Mouse (Mus musculus) stomach, embryonic 15.5 days (tissue): ENCODE results near the gene Rpl23. TPM values are rescaled to one million over a fixed set of nuclear protein-coding genes. Genes with fewer than 3 reads are reported as not detected.

Source experiments
- ATAC-seq: fragments of 200-750 bp; cut with Nextera tagmentation; 2 replicates; pipeline ENCODE4 v1.8.0; 2017; ENCODE audit warnings: low read depth, moderate number of reproducible peaks, moderate TSS enrichment; ENCODE audit not compliant: insufficient read depth, low FRiP score
- H3K27ac ChIP-seq: fragments of 300-500 bp; sonication (generic); 2 replicates; pipeline ENCODE4 v1.5.1; 2015; ENCODE audit warnings: mild to moderate bottlenecking, inconsistent platforms
- H3K27me3 ChIP-seq: fragments of 300-500 bp; sonication (generic); replicated peaks from 2 replicates; pipeline ENCODE4 v1.6.1; 2015; ENCODE audit warnings: inconsistent platforms
- H3K36me3 ChIP-seq: fragments of 300-500 bp; sonication (generic); 2 replicates; pipeline ENCODE4 v1.6.1; 2015; ENCODE audit warnings: inconsistent platforms
- H3K4me1 ChIP-seq: fragments of 300-500 bp; sonication (generic); 2 replicates; pipeline ENCODE4 v1.6.1; 2015; ENCODE audit warnings: inconsistent platforms
- H3K4me2 ChIP-seq: fragments of 300-500 bp; sonication (generic); 2 replicates; pipeline ENCODE4 v1.6.1; 2015; ENCODE audit warnings: mild to moderate bottlenecking, inconsistent platforms
- H3K4me3 ChIP-seq: fragments of 300-500 bp; sonication (generic); replicated peaks from 2 replicates; pipeline ENCODE4 v1.5.1; 2015; ENCODE audit warnings: inconsistent platforms
- H3K9ac ChIP-seq: fragments of 300-500 bp; sonication (generic); 2 replicates; pipeline ENCODE4 v1.6.1; 2015; ENCODE audit warnings: inconsistent platforms
- H3K9me3 ChIP-seq: fragments of 300-500 bp; sonication (generic); 2 replicates; pipeline ENCODE4 v1.6.1; 2016; ENCODE audit warnings: inconsistent platforms
- WGBS: fragments of 180-500 bp; shearing (Covaris S2); methylation state at CpG from one replicate; pipeline ENCODE4 v1.1.7; 2015; 5-methylcytosine and 5-hydroxymethylcytosine counted together
- polyA plus RNA-seq: library from polyadenylated mRNA; unstranded; fragments of >200 nt; fragmentation: Nextera tagmentation; extraction: Ambion mirVana; gene quantifications from 2 replicates; pipeline ENCODE4 v1.2.1, GENCODE M21; 2015

The Rpl23 gene
- polyA plus RNA-seq, 1 experiment from 2014 or later = 502 TPM

- peaks cover 41% of the 10 kb centered on the region for H3K36me3 ChIP-seq
- H3K4me3 ChIP-seq = no peak overlapping the region
- WGBS = 75% methylated on average over 20 of the region's 20 CpGs
- no peak overlapping the region for H3K9ac ChIP-seq
- H3K27me3 ChIP-seq = no peaks in the 10 kb centered on the region
- H3K4me2 ChIP-seq = no peak overlapping the region
- no peak overlapping the region for H3K27ac ChIP-seq
- peaks cover 33% of the 10 kb centered on the region for H3K4me1 ChIP-seq
- H3K9me3 ChIP-seq = no peaks in the 10 kb centered on the region
- no peak for ATAC-seq
Observed at GRCm38 (mm10) chr11:97822840-97823603, 40.8 kb upstream of the Rpl23 start.

- Histone ChIP-seq H3K4me2 (no peak overlapping the region), H3K27me3 (no peaks in the 10 kb centered on the region), H3K27ac (no peak overlapping the region; the same call in 1 of the 2 replicates), H3K36me3 (peaks cover 38% of the 10 kb centered on the region), H3K4me3 (no peak overlapping the region), H3K4me1 (peaks cover 46% of the 10 kb centered on the region), H3K9me3 (no peaks in the 10 kb centered on the region), H3K9ac (no peak overlapping the region)
- ATAC-seq = no peak
- 88% methylated on average over 8 of the region's 8 CpGs for WGBS
Observed at GRCm38 (mm10) chr11:97821401-97822064, 39.3 kb upstream of the Rpl23 start.

GRCm38 (mm10) chr11:97820840-97821239, 38.6 kb upstream of the Rpl23 start:
- H3K27me3 ChIP-seq = no peaks in the 10 kb centered on the region
- H3K4me1 ChIP-seq = peaks cover 53% of the 10 kb centered on the region
- no peak overlapping the region for H3K4me3 ChIP-seq
- no peak overlapping the region for H3K4me2 ChIP-seq
- WGBS = 54% methylated on average over 4 of the region's 4 CpGs
- no peaks in the 10 kb centered on the region for H3K9me3 ChIP-seq
- no peak for ATAC-seq
- no peak overlapping the region; the same call in 1 of the 2 replicates for H3K27ac ChIP-seq
- peaks cover 42% of the 10 kb centered on the region for H3K36me3 ChIP-seq
- H3K9ac ChIP-seq = no peak overlapping the region

- Histone ChIP-seq H3K27ac (no peak overlapping the region), H3K4me3 (no peak overlapping the region), H3K4me1 (peaks cover 53% of the 10 kb centered on the region), H3K4me2 (no peak overlapping the region), H3K9ac (no peak overlapping the region), H3K36me3 (peaks cover 42% of the 10 kb centered on the region), H3K9me3 (no peaks in the 10 kb centered on the region), H3K27me3 (no peaks in the 10 kb centered on the region)
- ATAC-seq = no peak
- 76% methylated on average over 5 of the region's 5 CpGs for WGBS
Observed at GRCm38 (mm10) chr11:97819923-97820322, 37.7 kb upstream of the Rpl23 start.

GRCm38 (mm10) chr11:97819102-97819501, 36.9 kb upstream of the Rpl23 start:
- Histone ChIP-seq H3K36me3 (peaks cover 38% of the 10 kb centered on the region), H3K27ac (0 out of 2 replicates have a peak overlapping the region, but pooled peaks have one; percentile 65), H3K4me3 (no peak overlapping the region), H3K4me2 (no peak overlapping the region), H3K9ac (no peak overlapping the region), H3K4me1 (peaks cover 51% of the 10 kb centered on the region), H3K9me3 (no peaks in the 10 kb centered on the region), H3K27me3 (no peaks in the 10 kb centered on the region)
- no peak for ATAC-seq
- WGBS = 59% methylated on average over 4 of the region's 4 CpGs

GRCm38 (mm10) chr11:97818571-97818970, 36.3 kb upstream of the Rpl23 start:
- peaks cover 35% of the 10 kb centered on the region for H3K36me3 ChIP-seq
- 13% methylated on average over 4 of the region's 4 CpGs for WGBS
- H3K27me3 ChIP-seq = no peaks in the 10 kb centered on the region
- no peaks in the 10 kb centered on the region for H3K9me3 ChIP-seq
- H3K27ac ChIP-seq = peak overlapping the region; percentile 65; the same call in 1 of the 2 replicates
- ATAC-seq = peak; percentile 44; the same call in 1 of the 2 replicates
- H3K4me3 ChIP-seq = no peak overlapping the region
- peaks cover 57% of the 10 kb centered on the region for H3K4me1 ChIP-seq
- no peak overlapping the region for H3K9ac ChIP-seq
- no peak overlapping the region for H3K4me2 ChIP-seq

GRCm38 (mm10) chr11:97818003-97818402, 35.8 kb upstream of the Rpl23 start:
- H3K27me3 ChIP-seq = no peaks in the 10 kb centered on the region
- ATAC-seq = no peak
- no peak overlapping the region for H3K9ac ChIP-seq
- peaks cover 62% of the 10 kb centered on the region for H3K4me1 ChIP-seq
- no peaks in the 10 kb centered on the region for H3K9me3 ChIP-seq
- H3K27ac ChIP-seq = peak overlapping the region; percentile 65; the same call in 1 of the 2 replicates
- peak overlapping the region; percentile 17; the same call in 1 of the 2 replicates for H3K4me2 ChIP-seq
- peaks cover 30% of the 10 kb centered on the region for H3K36me3 ChIP-seq
- no peak overlapping the region for H3K4me3 ChIP-seq
- 53% methylated on average over 6 of the region's 6 CpGs for WGBS

GRCm38 (mm10) chr11:97817379-97817778, 35.1 kb upstream of the Rpl23 start:
- 32% methylated on average over 5 of the region's 5 CpGs for WGBS
- no peak overlapping the region for H3K9ac ChIP-seq
- no peaks in the 10 kb centered on the region for H3K9me3 ChIP-seq
- ATAC-seq = peak; percentile 41; the same call in 1 of the 2 replicates
- no peak overlapping the region for H3K4me3 ChIP-seq
- H3K4me2 ChIP-seq = 0 out of 2 replicates have a peak overlapping the region, but pooled peaks have one; percentile 4
- peaks cover 24% of the 10 kb centered on the region for H3K36me3 ChIP-seq
- peak overlapping the region; percentile 65 for H3K27ac ChIP-seq
- peaks cover 69% of the 10 kb centered on the region for H3K4me1 ChIP-seq
- no peaks in the 10 kb centered on the region for H3K27me3 ChIP-seq

GRCm38 (mm10) chr11:97816916-97817315, 34.7 kb upstream of the Rpl23 start:
- Histone ChIP-seq H3K4me3 (no peak overlapping the region), H3K27ac (peak overlapping the region; percentile 65), H3K9ac (no peak overlapping the region), H3K9me3 (no peaks in the 10 kb centered on the region), H3K36me3 (peaks cover 24% of the 10 kb centered on the region), H3K4me2 (0 out of 2 replicates have a peak overlapping the region, but pooled peaks have one; percentile 4), H3K27me3 (no peaks in the 10 kb centered on the region), H3K4me1 (peaks cover 73% of the 10 kb centered on the region)
- no peak for ATAC-seq
- WGBS = 52% methylated on average over 9 of the region's 9 CpGs

- ATAC-seq = no peak
- no peak overlapping the region for H3K4me3 ChIP-seq
- no peaks in the 10 kb centered on the region for H3K27me3 ChIP-seq
- no peak overlapping the region for H3K9ac ChIP-seq
- H3K36me3 ChIP-seq = peaks cover 24% of the 10 kb centered on the region
- no peaks in the 10 kb centered on the region for H3K9me3 ChIP-seq
- 58% methylated on average over 5 of the region's 5 CpGs for WGBS
- peaks cover 80% of the 10 kb centered on the region for H3K4me1 ChIP-seq
- H3K27ac ChIP-seq = peak overlapping the region; percentile 65
- no peak overlapping the region for H3K4me2 ChIP-seq
Observed at GRCm38 (mm10) chr11:97816176-97816575, 33.9 kb upstream of the Rpl23 start.

- Histone ChIP-seq H3K4me1 (peaks cover 78% of the 10 kb centered on the region), H3K27me3 (no peaks in the 10 kb centered on the region), H3K9me3 (no peaks in the 10 kb centered on the region), H3K27ac (peak overlapping the region; percentile 65), H3K4me3 (no peak overlapping the region), H3K36me3 (peaks cover 23% of the 10 kb centered on the region), H3K4me2 (0 out of 2 replicates have a peak overlapping the region, but pooled peaks have one; percentile 8), H3K9ac (no peak overlapping the region)
- WGBS = 71% methylated on average over 11 of the region's 11 CpGs
- no peak for ATAC-seq
Observed at GRCm38 (mm10) chr11:97815736-97816135, 33.5 kb upstream of the Rpl23 start.
